Mouse (Mus musculus): ENCODE results near the gene Hddc2.

GRCm38 (mm10) chr10:31298263-31298662, 14.9 kb upstream of the Hddc2 start:
- TF ChIP-seq POLR2A (IDR thresholded peaks at IDR 0.05; ENCODE audit: insufficient read depth, low read depth, low read length): no peak
- TF ChIP-seq CTCF (IDR thresholded peaks at IDR 0.05; ENCODE audit: insufficient read depth, low read depth, low read length): no peak
